19 mouse cellular contexts compared by ENCODE assay signal in the genomic region with DNA sequence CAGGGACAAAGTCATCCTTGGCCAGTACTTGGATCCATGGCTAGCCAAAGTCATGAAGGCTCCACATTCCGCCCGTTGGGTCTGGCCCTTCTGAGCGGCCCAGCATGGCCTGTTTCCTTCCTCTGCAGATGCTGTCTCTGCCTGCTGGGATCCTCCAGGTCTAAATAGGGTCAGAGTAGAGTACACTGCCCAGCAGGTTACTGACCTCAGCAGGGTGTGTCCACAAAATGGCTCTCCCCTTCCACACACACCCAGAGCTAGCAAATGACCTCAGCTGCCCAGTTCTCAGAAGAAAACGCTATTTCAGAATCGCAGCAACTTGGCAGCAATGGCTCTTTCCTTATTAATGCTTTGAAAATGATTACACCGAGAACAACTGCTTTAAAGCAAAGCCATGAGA. TPM values are rescaled to one million over a fixed set of nuclear protein-coding genes. Genes with fewer than 3 reads are reported as not detected.
DNase-seq lines count a peak whose midpoint lies in the region; ATAC-seq and TF ChIP-seq lines count a peak whose summit lies in the region.
"Had no signal": no experiment of that assay in that cellular context is flagged by ENCODE, and none has a peak within 500 bp of the region (broad histone marks: within the 10 kb centered on the region; RNA-seq: fewer than 3 reads in every experiment).

No protein-coding gene starts in this region.

- no peak overlapping the region for H3K4me2 ChIP-seq in liver, postnatal 0 days (ENCODE audit: low read depth, low read length)
- no peak overlapping the region for H3K4me2 ChIP-seq in liver, embryonic 12.5 days
- H3K4me2 ChIP-seq: hindbrain, embryonic 14.5 days; kidney, embryonic 15.5 days; limb, embryonic 13.5 days; midbrain, embryonic 15.5 days had no signal

- 74% methylated on average over 6 of the region's 6 CpGs for WGBS in liver, postnatal 0 days (ENCODE audit: insufficient replicate concordance)
- WGBS in liver, embryonic 12.5 days (ENCODE audit: insufficient replicate concordance) = 71% methylated on average over 6 of the region's 6 CpGs

- peaks cover 10% of the 10 kb centered on the region for H3K4me1 ChIP-seq in liver, postnatal 0 days (ENCODE audit: insufficient read depth)
- no peaks in the 10 kb centered on the region for H3K4me1 ChIP-seq in liver, embryonic 12.5 days
- H3K4me1 ChIP-seq: embryonic facial prominence, embryonic 10.5 days; midbrain, embryonic 15.5 days had no signal

- H3K27ac ChIP-seq in gastrocnemius, adult 2 months = peak overlapping the region; percentile 75
- no peak overlapping the region for H3K27ac ChIP-seq in liver, postnatal 0 days (ENCODE audit: low read depth)
- H3K27ac ChIP-seq in liver, embryonic 12.5 days = no peak overlapping the region
- H3K27ac ChIP-seq: embryonic facial prominence, embryonic 10.5 days; hindbrain, embryonic 14.5 days; kidney, embryonic 15.5 days; limb, embryonic 13.5 days; midbrain, embryonic 15.5 days had no signal

- no peak overlapping the region for H3K4me3 ChIP-seq in gastrocnemius, adult 2 months
- H3K4me3 ChIP-seq in liver, postnatal 0 days (ENCODE audit: low read depth, low read length) = no peak overlapping the region
- H3K4me3 ChIP-seq in liver, embryonic 12.5 days = no peak overlapping the region
- H3K4me3 ChIP-seq: embryonic facial prominence, embryonic 10.5 days; kidney, embryonic 15.5 days; limb, embryonic 13.5 days; midbrain, embryonic 15.5 days had no signal

- no peak for TF ChIP-seq EP300 in liver, postnatal 0 days (IDR thresholded peaks at IDR 0.05; ENCODE audit: low read depth)

- intact Hi-C loops in gastrocnemius, adult 2 months (cut with DNase I) = loop anchor here (10.0 kb wide), 1 partner anchor 77 kb away; no protein-coding TSS in a partner anchor

- DNase-seq in gastrocnemius, adult 2 months = peak; percentile 54
- DNase-seq in gastrocnemius, postnatal 10 days = no peak
- peak; percentile 39 for DNase-seq in liver, postnatal 0 days
- peak; percentile 40 for DNase-seq in gastrocnemius, postnatal 25 days
- DNase-seq in skeletal muscle tissue, adult 2 months (ENCODE audit: low read depth, low spot score) = peak; percentile 75
- DNase-seq in frontal cortex, postnatal 10 days (ENCODE audit: low spot score in 2 of 2) = no peak
- DNase-seq in layer of hippocampus, adult 9-11 months = no peak
- DNase-seq: cerebellum, adult 8-10 months; layer of hippocampus, postnatal 36 days; lung, postnatal 10 days; spleen, adult 18-20 months; thymus, adult 18-20 months had no signal

- H3K27me3 ChIP-seq in liver, postnatal 0 days (ENCODE audit: insufficient read depth, low read length) = no peaks in the 10 kb centered on the region
- no peaks in the 10 kb centered on the region for H3K27me3 ChIP-seq in liver, embryonic 12.5 days (replicated peaks)
- H3K27me3 ChIP-seq: kidney, embryonic 15.5 days; limb, embryonic 13.5 days; midbrain, embryonic 15.5 days had no signal

- ATAC-seq in liver, postnatal 0 days = peak; percentile 84
- ATAC-seq in liver, embryonic 12.5 days = no peak
- ATAC-seq: activated CD4-positive, CD25-positive, alpha-beta regulatory T cell, adult 4 months; midbrain, embryonic 15.5 days had no signal

- TF ChIP-seq CTCF in gastrocnemius, adult 2 months (IDR thresholded peaks at IDR 0.05) = no peak
- TF ChIP-seq CTCF in liver, postnatal 0 days (IDR thresholded peaks at IDR 0.05; ENCODE audit: low read depth) = no peak

- H3K36me3 ChIP-seq in liver, postnatal 0 days (replicated peaks; ENCODE audit: insufficient read depth, low read length) = 0 out of 2 replicates have a peak, but pooled peaks cover 11% of the 10 kb centered on the region
- peaks cover 26% of the 10 kb centered on the region for H3K36me3 ChIP-seq in liver, embryonic 12.5 days

- H3K9me3 ChIP-seq in liver, postnatal 0 days (ENCODE audit: low read length) = no peaks in the 10 kb centered on the region
- no peaks in the 10 kb centered on the region for H3K9me3 ChIP-seq in liver, embryonic 12.5 days (replicated peaks)
- H3K9me3 ChIP-seq: embryonic facial prominence, embryonic 10.5 days; kidney, embryonic 15.5 days; limb, embryonic 13.5 days; midbrain, embryonic 15.5 days had no signal

- H3K9ac ChIP-seq in liver, postnatal 0 days (replicated peaks) = no peak overlapping the region
- H3K9ac ChIP-seq in liver, embryonic 12.5 days = no peak overlapping the region
- H3K9ac ChIP-seq: hindbrain, embryonic 14.5 days; kidney, embryonic 15.5 days; limb, embryonic 13.5 days; midbrain, embryonic 15.5 days had no signal

RNA-seq across cellular contexts. Expression of a gene that starts 27.5 kb away (rescaled TPM):
- 10 to 100 TPM; 16.4 to 29.2 TPM for total RNA-seq in gastrocnemius, adult 2 months (2021)
- total RNA-seq in gastrocnemius, postnatal 10 days (2021) = 10 to 100 TPM; 44.6 to 67.4 TPM
- 3.9 and 4.3 TPM in 2 replicates for polyA plus RNA-seq in liver, postnatal 0 days (2015; fragmentation: Nextera tagmentation; extraction: Ambion mirVana)
- 5.1 TPM in 2 replicates for polyA plus RNA-seq in liver, embryonic 12.5 days (2016; fragmentation: Nextera tagmentation; extraction: Ambion mirVana)
- 10 to 100 TPM; 16.3 to 27.4 TPM for total RNA-seq in gastrocnemius, postnatal 25 days (2021)

Comparison
In these comparisons a context has a peak if more than half of its experiments do, and no peak if none do; other contexts are left out.
1. DNase-seq: peak in gastrocnemius, adult 2 months (single experiment), liver, postnatal 0 days (single experiment), gastrocnemius, postnatal 25 days (single experiment) and skeletal muscle tissue, adult 2 months (single experiment); none in gastrocnemius, postnatal 10 days (single experiment), frontal cortex, postnatal 10 days (0 of 2) and layer of hippocampus, adult 9-11 months (single experiment).